Mouse (Mus musculus): ENCODE measurements around the gene Coro7. TPM values are rescaled to one million over a fixed set of nuclear protein-coding genes. Genes with fewer than 3 reads are reported as not detected.

Coro7 gene
- polyA plus RNA-seq, 1 experiment from 2014 or later = 15.0 TPM

- Histone ChIP-seq H3K27me3 (ENCODE audit: control insufficient read depth, insufficient read depth, low read length) (no peaks in the 10 kb centered on the region), H3K4me3 (ENCODE audit: low read depth, low read length) (no peak overlapping the region), H3K36me3 (ENCODE audit: control insufficient read depth, insufficient read depth, low read length) (peaks cover 14% of the 10 kb centered on the region), H3K9ac (replicated peaks; ENCODE audit: low read depth, low read length) (no peak overlapping the region), H3K4me2 (replicated peaks; ENCODE audit: low read depth, low read length) (no peak overlapping the region), H3K4me1 (ENCODE audit: control insufficient read depth, insufficient read depth, low read length) (no peaks in the 10 kb centered on the region), H3K27ac (ENCODE audit: low read length) (no peak overlapping the region), H3K9me3 (ENCODE audit: control insufficient read depth, low read depth, low read length) (no peaks in the 10 kb centered on the region)
- no peak for ATAC-seq (ENCODE audit: insufficient number of reproducible peaks, insufficient read depth, low FRiP score, low read depth)
- WGBS = 91% methylated on average over 4 of the region's 4 CpGs
Observed at GRCm38 (mm10) chr16:4674091-4674490, 5.5 kb downstream of the Coro7 start.

GRCm38 (mm10) chr16:4670317-4670716 lies 9.3 kb downstream of the Coro7 start:
- 68% methylated on average over 5 of the region's 5 CpGs for WGBS

GRCm38 (mm10) chr16:4667190-4667808 lies 12.3 kb downstream of the Coro7 start:
- Histone ChIP-seq H3K9ac (replicated peaks; ENCODE audit: low read depth, low read length) (no peak overlapping the region), H3K4me2 (replicated peaks; ENCODE audit: low read depth, low read length) (no peak overlapping the region), H3K9me3 (ENCODE audit: control insufficient read depth, low read depth, low read length) (no peaks in the 10 kb centered on the region), H3K27me3 (ENCODE audit: control insufficient read depth, insufficient read depth, low read length) (no peaks in the 10 kb centered on the region), H3K4me1 (ENCODE audit: control insufficient read depth, insufficient read depth, low read length) (no peaks in the 10 kb centered on the region), H3K4me3 (ENCODE audit: low read depth, low read length) (no peak overlapping the region), H3K36me3 (ENCODE audit: control insufficient read depth, insufficient read depth, low read length) (peaks cover 13% of the 10 kb centered on the region), H3K27ac (ENCODE audit: low read length) (no peak overlapping the region)
- WGBS = 32% methylated on average over 3 of the region's 3 CpGs
- peak; percentile 87; the same call in 1 of the 2 replicates for ATAC-seq (ENCODE audit: insufficient number of reproducible peaks, insufficient read depth, low FRiP score, low read depth)

More at GRCm38 (mm10) chr16:4670317-4670716, 9.3 kb downstream of the Coro7 start:
- Histone ChIP-seq H3K4me2 (replicated peaks; ENCODE audit: low read depth, low read length) (no peak overlapping the region), H3K27me3 (ENCODE audit: control insufficient read depth, insufficient read depth, low read length) (no peaks in the 10 kb centered on the region), H3K27ac (ENCODE audit: low read length) (no peak overlapping the region), H3K4me3 (ENCODE audit: low read depth, low read length) (no peak overlapping the region), H3K9ac (replicated peaks; ENCODE audit: low read depth, low read length) (no peak overlapping the region), H3K4me1 (ENCODE audit: control insufficient read depth, insufficient read depth, low read length) (no peaks in the 10 kb centered on the region), H3K9me3 (ENCODE audit: control insufficient read depth, low read depth, low read length) (no peaks in the 10 kb centered on the region), H3K36me3 (ENCODE audit: control insufficient read depth, insufficient read depth, low read length) (peaks cover 15% of the 10 kb centered on the region)
- ATAC-seq (ENCODE audit: insufficient number of reproducible peaks, insufficient read depth, low FRiP score, low read depth) = no peak

GRCm38 (mm10) chr16:4665726-4666125 lies 13.9 kb downstream of the Coro7 start:
- H3K27ac ChIP-seq (ENCODE audit: low read length) = no peak overlapping the region
- peaks cover 13% of the 10 kb centered on the region for H3K36me3 ChIP-seq (ENCODE audit: control insufficient read depth, insufficient read depth, low read length)
- H3K27me3 ChIP-seq (ENCODE audit: control insufficient read depth, insufficient read depth, low read length) = no peaks in the 10 kb centered on the region
- H3K9ac ChIP-seq (replicated peaks; ENCODE audit: low read depth, low read length) = no peak overlapping the region
- 87% methylated on average over 2 of the region's 2 CpGs for WGBS
- ATAC-seq (ENCODE audit: insufficient number of reproducible peaks, insufficient read depth, low FRiP score, low read depth) = no peak
- H3K4me3 ChIP-seq (ENCODE audit: low read depth, low read length) = no peak overlapping the region
- no peaks in the 10 kb centered on the region for H3K9me3 ChIP-seq (ENCODE audit: control insufficient read depth, low read depth, low read length)
- no peak overlapping the region for H3K4me2 ChIP-seq (replicated peaks; ENCODE audit: low read depth, low read length)
- no peaks in the 10 kb centered on the region for H3K4me1 ChIP-seq (ENCODE audit: control insufficient read depth, insufficient read depth, low read length)

GRCm38 (mm10) chr16:4663806-4664205 lies 15.8 kb downstream of the Coro7 start:
- H3K4me1 ChIP-seq (ENCODE audit: control insufficient read depth, insufficient read depth, low read length) = peaks cover 7% of the 10 kb centered on the region
- 90% methylated on average over 2 of the region's 2 CpGs for WGBS
- no peak for ATAC-seq (ENCODE audit: insufficient number of reproducible peaks, insufficient read depth, low FRiP score, low read depth)

GRCm38 (mm10) chr16:4661605-4662004 lies 18.0 kb downstream of the Coro7 start:
- H3K27me3 ChIP-seq (ENCODE audit: control insufficient read depth, insufficient read depth, low read length) = no peaks in the 10 kb centered on the region
- no peak overlapping the region for H3K4me2 ChIP-seq (replicated peaks; ENCODE audit: low read depth, low read length)
- 76% methylated on average over 2 of the region's 2 CpGs for WGBS
- H3K9ac ChIP-seq (replicated peaks; ENCODE audit: low read depth, low read length) = no peak overlapping the region
- H3K4me3 ChIP-seq (ENCODE audit: low read depth, low read length) = no peak overlapping the region
- H3K27ac ChIP-seq (ENCODE audit: low read length) = no peak overlapping the region
- H3K36me3 ChIP-seq (ENCODE audit: control insufficient read depth, insufficient read depth, low read length) = peaks cover 2% of the 10 kb centered on the region; the same call in 1 of the 2 replicates
- peaks cover 13% of the 10 kb centered on the region for H3K4me1 ChIP-seq (ENCODE audit: control insufficient read depth, insufficient read depth, low read length)
- ATAC-seq (ENCODE audit: insufficient number of reproducible peaks, insufficient read depth, low FRiP score, low read depth) = no peak
- H3K9me3 ChIP-seq (ENCODE audit: control insufficient read depth, low read depth, low read length) = no peaks in the 10 kb centered on the region

More at GRCm38 (mm10) chr16:4663806-4664205, 15.8 kb downstream of the Coro7 start:
- no peak overlapping the region for H3K4me3 ChIP-seq (ENCODE audit: low read depth, low read length)
- H3K9ac ChIP-seq (replicated peaks; ENCODE audit: low read depth, low read length) = no peak overlapping the region
- no peak overlapping the region for H3K27ac ChIP-seq (ENCODE audit: low read length)
- H3K9me3 ChIP-seq (ENCODE audit: control insufficient read depth, low read depth, low read length) = no peaks in the 10 kb centered on the region
- no peaks in the 10 kb centered on the region for H3K27me3 ChIP-seq (ENCODE audit: control insufficient read depth, insufficient read depth, low read length)
- no peak overlapping the region for H3K4me2 ChIP-seq (replicated peaks; ENCODE audit: low read depth, low read length)
- H3K36me3 ChIP-seq (ENCODE audit: control insufficient read depth, insufficient read depth, low read length) = peaks cover 7% of the 10 kb centered on the region

GRCm38 (mm10) chr16:4659326-4659725 lies 20.3 kb downstream of the Coro7 start:
- no peak for ATAC-seq (ENCODE audit: insufficient number of reproducible peaks, insufficient read depth, low FRiP score, low read depth)
- no peak overlapping the region for H3K9ac ChIP-seq (replicated peaks; ENCODE audit: low read depth, low read length)
- peak overlapping the region; percentile 85 for H3K27ac ChIP-seq (ENCODE audit: low read length)
- no peaks in the 10 kb centered on the region for H3K9me3 ChIP-seq (ENCODE audit: control insufficient read depth, low read depth, low read length)
- no peaks in the 10 kb centered on the region for H3K27me3 ChIP-seq (ENCODE audit: control insufficient read depth, insufficient read depth, low read length)
- peaks cover 28% of the 10 kb centered on the region for H3K4me1 ChIP-seq (ENCODE audit: control insufficient read depth, insufficient read depth, low read length)
- 30% methylated on average over 2 of the region's 2 CpGs for WGBS
- no peak overlapping the region for H3K4me3 ChIP-seq (ENCODE audit: low read depth, low read length)
- peaks cover 5% of the 10 kb centered on the region for H3K36me3 ChIP-seq (ENCODE audit: control insufficient read depth, insufficient read depth, low read length)
- 0 out of 2 replicates have a peak overlapping the region, but pooled peaks have one; percentile 3 for H3K4me2 ChIP-seq (replicated peaks; ENCODE audit: low read depth, low read length)

- H3K9me3 ChIP-seq (ENCODE audit: control insufficient read depth, low read depth, low read length) = no peaks in the 10 kb centered on the region
- peaks cover 28% of the 10 kb centered on the region for H3K4me1 ChIP-seq (ENCODE audit: control insufficient read depth, insufficient read depth, low read length)
- no peak overlapping the region; the same call in 1 of the 2 replicates for H3K4me2 ChIP-seq (replicated peaks; ENCODE audit: low read depth, low read length)
- H3K4me3 ChIP-seq (ENCODE audit: low read depth, low read length) = no peak overlapping the region
- 15% methylated on average over 11 of the region's 11 CpGs for WGBS
- ATAC-seq (ENCODE audit: insufficient number of reproducible peaks, insufficient read depth, low FRiP score, low read depth) = peak; percentile 68
- peak overlapping the region; percentile 85 for H3K27ac ChIP-seq (ENCODE audit: low read length)
- H3K36me3 ChIP-seq (ENCODE audit: control insufficient read depth, insufficient read depth, low read length) = peaks cover 10% of the 10 kb centered on the region
- no peaks in the 10 kb centered on the region for H3K27me3 ChIP-seq (ENCODE audit: control insufficient read depth, insufficient read depth, low read length)
- no peak overlapping the region for H3K9ac ChIP-seq (replicated peaks; ENCODE audit: low read depth, low read length)
Observed at GRCm38 (mm10) chr16:4658781-4659245, 20.8 kb downstream of the Coro7 start.

Data from stomach, embryonic 14.5 days (tissue).